Mouse (Mus musculus): ENCODE measurements at regions not wholly inside any gene's neighbourhood (a gene's known extent, or its start where the extent isn't known, plus 50 kb on each side); places are given as distances from the start of the nearest gene placed in this dataset.

DNA sequence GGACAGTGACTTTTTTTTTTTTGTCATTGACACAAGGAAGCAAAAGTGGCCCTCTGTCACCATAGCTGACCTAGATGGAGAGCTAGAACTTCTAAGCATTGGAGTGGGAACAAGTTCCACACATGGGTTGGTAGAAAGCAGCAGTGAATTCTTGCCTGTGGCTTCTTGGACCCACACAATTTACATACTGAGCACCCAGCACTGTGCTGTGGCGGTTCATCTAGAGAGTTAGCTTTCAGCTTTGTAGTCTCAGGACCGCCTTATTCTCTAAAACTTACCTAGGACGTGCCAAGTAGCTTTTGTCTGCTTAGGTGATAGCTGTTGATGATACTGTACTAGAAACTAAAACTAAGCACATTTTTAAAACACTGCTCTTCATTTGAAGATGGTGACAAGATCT, 72.1 kb upstream of the Dgkg start:
- TF ChIP-seq TBP (IDR thresholded peaks at IDR 0.05; ENCODE audit: low read depth, low read length) (no peak), RAD21 (IDR thresholded peaks at IDR 0.05; ENCODE audit: low read depth, low read length) (no peak), MXI1 (IDR thresholded peaks at IDR 0.05; ENCODE audit: low read depth, low read length) (no peak)
